In the genomic region with DNA sequence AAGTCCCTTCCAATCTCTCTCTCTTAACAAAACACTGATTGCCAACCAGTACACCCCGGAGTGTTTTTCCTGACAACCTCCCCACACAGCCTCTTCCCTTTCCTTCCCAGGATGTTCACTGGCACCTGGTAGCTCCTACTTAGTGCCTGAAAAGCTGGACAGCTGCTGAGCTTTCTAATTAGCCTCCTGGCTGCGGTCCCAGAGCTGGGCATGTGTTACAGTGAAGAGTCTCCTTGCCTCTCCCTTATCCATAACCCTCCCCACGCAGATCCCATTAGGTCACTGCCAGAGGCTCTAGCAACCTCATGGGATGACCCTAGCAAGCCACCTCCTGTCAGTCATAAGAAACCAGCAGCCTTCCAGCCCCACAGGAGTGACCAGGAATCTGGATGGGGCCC, we compare ENCODE assay signal across 10 mouse cellular contexts. TPM values are rescaled to one million over a fixed set of nuclear protein-coding genes. Genes with fewer than 3 reads are reported as not detected.
DNase-seq lines count a peak whose midpoint lies in the region; ATAC-seq and TF ChIP-seq lines count a peak whose summit lies in the region.
"Had no signal": no experiment of that assay in that cellular context is flagged by ENCODE, and none has a peak within 500 bp of the region (broad histone marks: within the 10 kb centered on the region; RNA-seq: fewer than 3 reads in every experiment).

No protein-coding gene starts in this region.

- no peaks in the 10 kb centered on the region for H3K27me3 ChIP-seq in kidney, embryonic 15.5 days
- H3K27me3 ChIP-seq in cerebellum, adult 2 months (ENCODE audit: control insufficient read depth, insufficient read depth, low read length), result no peaks in the 10 kb centered on the region
- H3K27me3 ChIP-seq: megakaryocyte, embryonic 14.5 days; Patski had no signal

- DNase-seq in kidney, adult 11 months, result peak; percentile 66
- DNase-seq in cerebellum, adult 2 months, result peak; percentile 66 to 73
- peak; percentile 38 to 56 for DNase-seq in heart, adult 9 months (ENCODE audit: low spot score in 2 of 2)
- DNase-seq in left cerebral cortex, postnatal 14 days (ENCODE audit: low spot score in 2 of 2), result peak; percentile 45 to 70
- peak; percentile 39 to 40 for DNase-seq in right cerebral cortex, postnatal 36 days (ENCODE audit: low spot score in 2 of 2)
- no peak for DNase-seq in urinary bladder, postnatal 4 days (ENCODE audit: low spot score in 2 of 2)

- H3K4me1 ChIP-seq in kidney, embryonic 15.5 days, result no peaks in the 10 kb centered on the region
- H3K4me1 ChIP-seq in cerebellum, adult 2 months (ENCODE audit: control insufficient read depth, insufficient read depth, low read length), result peaks cover 58% of the 10 kb centered on the region

- H3K9ac ChIP-seq in kidney, embryonic 15.5 days, result no peak overlapping the region

- H3K4me2 ChIP-seq in kidney, embryonic 15.5 days, result no peak overlapping the region

- H3K36me3 ChIP-seq in kidney, embryonic 15.5 days, result no peaks in the 10 kb centered on the region

- ATAC-seq in kidney, embryonic 15.5 days (replicated peaks; ENCODE audit: low FRiP score), result no peak
- ATAC-seq in erythroblast, adult 5-6 weeks (replicated peaks; ENCODE audit: low FRiP score, poor library complexity, severe bottlenecking), result no peak
- ATAC-seq: Patski had no signal

- no peak overlapping the region for H3K27ac ChIP-seq in kidney, embryonic 15.5 days
- peak overlapping the region; percentile 62; the same call in 1 of the 2 replicates for H3K27ac ChIP-seq in cerebellum, adult 2 months (ENCODE audit: insufficient read depth, low read length)

- no peak for TF ChIP-seq CTCF in cerebellum, adult 2 months (IDR thresholded peaks at IDR 0.05; ENCODE audit: borderline replicate concordance, insufficient read depth, low read depth, low read length)

- WGBS in kidney, embryonic 15.5 days, result 65% methylated on average over 3 of the region's 3 CpGs
- WGBS in cerebellum, adult 2 months, result 22% methylated on average over 3 of the region's 3 CpGs

- H3K4me3 ChIP-seq in kidney, embryonic 15.5 days (replicated peaks), result no peak overlapping the region
- no peak overlapping the region for H3K4me3 ChIP-seq in cerebellum, adult 2 months (replicated peaks; ENCODE audit: insufficient read depth, low read depth, low read length)
- H3K4me3 ChIP-seq: megakaryocyte, embryonic 14.5 days had no signal

- intact Hi-C loops in left cerebral cortex, postnatal 14 days (cut with DNase I), result no loop called here

- no peaks in the 10 kb centered on the region for H3K9me3 ChIP-seq in kidney, embryonic 15.5 days (replicated peaks)
- H3K9me3 ChIP-seq: megakaryocyte, embryonic 14.5 days had no signal

- no peak for TF ChIP-seq POLR2A in cerebellum, adult 2 months (IDR thresholded peaks at IDR 0.05; ENCODE audit: borderline replicate concordance, insufficient read depth, low read length)

RNA-seq across cellular contexts. Expression of a gene that starts 23.4 kb away (rescaled TPM):
- 4.2 and 4.5 TPM in 2 replicates for polyA plus RNA-seq in kidney, embryonic 15.5 days (2015; fragmentation: Nextera tagmentation; extraction: Ambion mirVana)
- 80.8 and 90.8 TPM in 2 replicates for polyA plus RNA-seq in cerebellum, adult 2 months (2012; rRNA removed)
- total RNA-seq in left cerebral cortex, postnatal 14 days (2021), result 10 to 100 TPM; 79.2 to 82.3 TPM
- 7.1 and 9.0 TPM in 2 replicates for total RNA-seq in erythroblast, adult 5-6 weeks (2015; ENCODE audit: low replicate concordance)
- total RNA-seq in erythroblast, adult 5-6 weeks (2017; ENCODE audit: low replicate concordance), result 5.4 and 9.5 TPM in 2 replicates

RNA-seq across cellular contexts. Expression of a gene that starts 44.9 kb away (rescaled TPM):
- polyA plus RNA-seq in kidney, embryonic 15.5 days (2015; fragmentation: Nextera tagmentation; extraction: Ambion mirVana), result 6.3 and 7.0 TPM in 2 replicates
- 34.2 and 36.7 TPM in 2 replicates for polyA plus RNA-seq in cerebellum, adult 2 months (2012; rRNA removed)
- 1 to 10 TPM; 4.7 to 7.0 TPM for total RNA-seq in left cerebral cortex, postnatal 14 days (2021)
- total RNA-seq in erythroblast, adult 5-6 weeks (2015; ENCODE audit: low replicate concordance), result not detected in 2 replicates
- not detected in 2 replicates for total RNA-seq in erythroblast, adult 5-6 weeks (2017; ENCODE audit: low replicate concordance)

Comparison
In these comparisons a context has a peak if more than half of its experiments do, and no peak if none do; other contexts are left out.
1. DNase-seq: peak in kidney, adult 11 months (single experiment), cerebellum, adult 2 months (2 of 2), heart, adult 9 months (2 of 2), left cerebral cortex, postnatal 14 days (2 of 2) and right cerebral cortex, postnatal 36 days (2 of 2); none in urinary bladder, postnatal 4 days (0 of 2).
2. RNA of a gene that starts 23.4 kb away (total RNA-seq): 79.2 to 82.3 TPM in left cerebral cortex, postnatal 14 days; 5.4 to 9.5 TPM in erythroblast, adult 5-6 weeks; every median in the first group is over 4 times any median in the second.
3. RNA of a gene that starts 44.9 kb away (total RNA-seq): 4.7 to 7.0 TPM in left cerebral cortex, postnatal 14 days; not detected in erythroblast, adult 5-6 weeks; every median in the first group is over 4 times any median in the second.